Mouse (Mus musculus) midbrain, embryonic 14.5 days (tissue): ENCODE results near the gene Nhsl2. TPM values are rescaled to one million over a fixed set of nuclear protein-coding genes. Genes with fewer than 3 reads are reported as not detected.

Experiments
- ATAC-seq: fragments of 200-750 bp; cut with Nextera tagmentation; 2 replicates; pipeline ENCODE4 v1.8.0; 2017; ENCODE audit warnings: moderate number of reproducible peaks, moderate library complexity; ENCODE audit not compliant: low FRiP score, low TSS enrichment
- DNase-seq: peaks from one replicate; pipeline ENCODE4 v3.0.0-alpha.2; 2015
- H3K27ac ChIP-seq: fragments of 300-500 bp; sonication (generic); replicated peaks from 2 replicates; pipeline ENCODE4 v1.5.1; 2014; ENCODE audit warnings: mild to moderate bottlenecking, low read depth, low read length, moderate library complexity
- H3K27me3 ChIP-seq: fragments of 300-500 bp; sonication (generic); 2 replicates; pipeline ENCODE4 v1.6.1; 2014; ENCODE audit warnings: low read length, control low read depth, mixed read lengths; ENCODE audit not compliant: control insufficient read depth, insufficient read depth
- H3K36me3 ChIP-seq: fragments of 300-500 bp; sonication (generic); 2 replicates; pipeline ENCODE4 v1.6.1; 2014; ENCODE audit warnings: low read length, control low read depth; ENCODE audit not compliant: control insufficient read depth, insufficient read depth
- H3K4me1 ChIP-seq: fragments of 300-500 bp; sonication (generic); 2 replicates; pipeline ENCODE4 v1.6.1; 2014; ENCODE audit warnings: mild to moderate bottlenecking, antibody characterized with exemption, low read length, control low read depth; ENCODE audit not compliant: control insufficient read depth, insufficient read depth
- H3K4me2 ChIP-seq: fragments of 300-500 bp; sonication (generic); 2 replicates; pipeline ENCODE4 v1.6.1; 2014; ENCODE audit warnings: mild to moderate bottlenecking, low read length, moderate library complexity
- H3K4me3 ChIP-seq: fragments of 300-500 bp; sonication (generic); replicated peaks from 2 replicates; pipeline ENCODE4 v1.5.1; 2014; ENCODE audit warnings: low read depth, low read length
- H3K9ac ChIP-seq: fragments of 300-500 bp; sonication (generic); replicated peaks from 2 replicates; pipeline ENCODE4 v1.6.1; 2014; ENCODE audit warnings: mild to moderate bottlenecking, low read length, moderate library complexity
- H3K9me3 ChIP-seq: fragments of 300-500 bp; sonication (generic); 2 replicates; pipeline ENCODE4 v1.6.1; 2016; ENCODE audit warnings: low read length, control low read depth, mixed read lengths; ENCODE audit not compliant: control insufficient read depth
- WGBS: fragments of 180-500 bp; shearing (Covaris S2); extraction: QIAGEN DNeasy Blood & Tissue Kit; methylation state at CpG from one replicate; pipeline ENCODE4 v1.1.7; 2014; 5-methylcytosine and 5-hydroxymethylcytosine counted together
- polyA plus RNA-seq: library from polyadenylated mRNA; unstranded; fragments of >200 nt; fragmentation: Nextera tagmentation; extraction: Ambion mirVana; gene quantifications from 2 replicates; pipeline ENCODE4 v1.2.1, GENCODE M21; 2014

Nhsl2 gene
- polyA plus RNA-seq, 1 experiment from 2014 or later: 7.8 TPM

- 0 out of 2 replicates have a peak, but pooled peaks cover 4% of the 10 kb centered on the region for H3K27me3 ChIP-seq
- no peak overlapping the region for H3K9ac ChIP-seq
- no peaks in the 10 kb centered on the region for H3K9me3 ChIP-seq
- DNase-seq (no peak), ATAC-seq (no peak)
- WGBS: 95% methylated on average over 4 of the region's 4 CpGs
- no peak overlapping the region for H3K27ac ChIP-seq
- H3K36me3 ChIP-seq: no peaks in the 10 kb centered on the region
- H3K4me1 ChIP-seq: no peaks in the 10 kb centered on the region
- H3K4me2 ChIP-seq: no peak overlapping the region
- no peak overlapping the region for H3K4me3 ChIP-seq
These were observed 40.8 kb downstream of the Nhsl2 start for GRCm38 (mm10) chrX:101889813-101890469.

GRCm38 (mm10) chrX:101893796-101894195 lies 44.6 kb downstream of the Nhsl2 start:
- H3K4me3 ChIP-seq: no peak overlapping the region
- no peak for DNase-seq
- H3K27ac ChIP-seq: no peak overlapping the region
- no peak overlapping the region for H3K4me2 ChIP-seq
- no peak for ATAC-seq
- no peaks in the 10 kb centered on the region for H3K9me3 ChIP-seq
- H3K36me3 ChIP-seq: no peaks in the 10 kb centered on the region
- H3K4me1 ChIP-seq: no peaks in the 10 kb centered on the region
- H3K9ac ChIP-seq: no peak overlapping the region
- WGBS: 87% methylated on average over 7 of the region's 7 CpGs
- H3K27me3 ChIP-seq: 0 out of 2 replicates have a peak, but pooled peaks cover 4% of the 10 kb centered on the region

DNA sequence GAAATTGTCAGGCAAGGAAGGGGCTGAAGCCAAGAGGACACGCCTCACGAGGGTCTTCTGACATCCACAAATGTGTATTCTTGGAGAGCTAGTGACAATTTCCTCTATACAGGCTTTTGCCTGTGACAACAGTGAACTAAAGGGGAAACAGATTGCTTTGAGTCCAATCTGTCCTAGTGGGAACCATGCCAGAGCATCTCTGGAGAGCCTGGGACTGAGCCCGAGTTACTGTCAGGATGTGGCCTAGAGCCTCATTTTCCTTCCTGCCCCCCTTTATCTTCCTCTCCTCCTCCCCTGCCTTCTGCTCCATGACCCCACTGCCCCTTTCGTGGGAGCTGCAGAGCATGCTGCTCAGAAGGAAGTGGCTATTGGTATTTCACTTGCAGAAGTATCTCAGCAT lies 49.2 kb downstream of the Nhsl2 start:
- Histone ChIP-seq H3K9ac (no peak overlapping the region), H3K27me3 (0 out of 2 replicates have a peak, but pooled peaks cover 5% of the 10 kb centered on the region), H3K4me2 (no peak overlapping the region), H3K36me3 (no peaks in the 10 kb centered on the region), H3K4me3 (no peak overlapping the region), H3K4me1 (no peaks in the 10 kb centered on the region), H3K27ac (no peak overlapping the region), H3K9me3 (no peaks in the 10 kb centered on the region)
- ATAC-seq: no peak
- no peak for DNase-seq
- WGBS: 77% methylated on average over 4 of the region's 4 CpGs

- Histone ChIP-seq H3K4me2 (no peak overlapping the region), H3K9ac (no peak overlapping the region), H3K27me3 (0 out of 2 replicates have a peak, but pooled peaks cover 5% of the 10 kb centered on the region), H3K4me3 (no peak overlapping the region), H3K4me1 (no peaks in the 10 kb centered on the region), H3K36me3 (no peaks in the 10 kb centered on the region), H3K9me3 (no peaks in the 10 kb centered on the region), H3K27ac (no peak overlapping the region)
- WGBS: 77% methylated on average over 7 of the region's 7 CpGs
- DNase-seq (no peak), ATAC-seq (no peak)
These were observed 52.8 kb downstream of the Nhsl2 start for GRCm38 (mm10) chrX:101901806-101902490.

DNA sequence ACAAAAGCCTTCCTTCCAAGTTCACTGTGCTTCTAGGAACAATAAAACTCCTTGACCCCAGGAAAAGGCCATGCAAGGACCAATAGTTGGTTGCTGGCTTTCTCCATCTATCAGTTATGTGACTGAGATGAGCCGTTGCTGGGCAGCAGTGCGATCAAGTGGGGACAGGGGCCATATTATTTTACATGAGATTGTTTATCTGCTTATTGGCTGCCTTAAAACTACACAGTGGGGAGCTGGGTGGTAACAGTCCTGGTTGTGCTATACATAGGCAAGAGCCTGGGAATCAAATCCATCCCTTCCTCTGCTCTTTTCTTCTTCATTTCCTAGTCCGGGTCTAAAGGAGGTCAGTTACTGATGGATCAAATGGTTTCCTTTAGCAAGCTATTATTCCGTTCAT lies 53.4 kb downstream of the Nhsl2 start:
- Histone ChIP-seq H3K9me3 (no peaks in the 10 kb centered on the region), H3K27me3 (0 out of 2 replicates have a peak, but pooled peaks cover 5% of the 10 kb centered on the region), H3K36me3 (no peaks in the 10 kb centered on the region), H3K4me1 (no peaks in the 10 kb centered on the region), H3K4me3 (no peak overlapping the region), H3K4me2 (no peak overlapping the region), H3K9ac (no peak overlapping the region), H3K27ac (no peak overlapping the region)
- WGBS: 83% methylated on average over 4 of the region's 4 CpGs
- DNase-seq (no peak), ATAC-seq (no peak)

DNA sequence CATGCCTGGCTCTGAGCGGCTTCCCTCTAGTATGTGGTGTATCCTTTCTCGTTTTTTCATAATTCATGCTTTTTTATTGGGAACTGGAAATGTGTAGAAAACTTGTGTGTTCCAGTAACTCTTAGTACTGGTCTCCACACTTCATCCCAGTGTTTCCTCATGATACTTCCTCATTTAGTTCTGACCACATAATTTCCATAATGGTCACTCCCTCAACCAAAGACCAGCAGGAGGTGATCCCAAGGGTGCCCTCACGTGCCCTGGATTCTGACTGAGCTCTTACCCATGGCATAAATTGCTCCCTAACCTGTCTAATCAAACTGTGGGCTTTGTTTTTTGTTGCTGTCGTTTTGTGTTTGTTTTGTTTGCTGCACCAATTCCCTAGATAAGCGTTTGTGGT lies 58.1 kb downstream of the Nhsl2 start:
- H3K27me3 ChIP-seq: no peaks in the 10 kb centered on the region
- no peaks in the 10 kb centered on the region for H3K36me3 ChIP-seq
- DNase-seq (no peak), ATAC-seq (no peak)
- 78% methylated on average over 5 of the region's 5 CpGs for WGBS
- no peaks in the 10 kb centered on the region for H3K4me1 ChIP-seq
- H3K4me3 ChIP-seq: no peak overlapping the region
- no peak overlapping the region for H3K9ac ChIP-seq
- H3K4me2 ChIP-seq: no peak overlapping the region
- no peak overlapping the region for H3K27ac ChIP-seq
- H3K9me3 ChIP-seq: no peaks in the 10 kb centered on the region

DNA sequence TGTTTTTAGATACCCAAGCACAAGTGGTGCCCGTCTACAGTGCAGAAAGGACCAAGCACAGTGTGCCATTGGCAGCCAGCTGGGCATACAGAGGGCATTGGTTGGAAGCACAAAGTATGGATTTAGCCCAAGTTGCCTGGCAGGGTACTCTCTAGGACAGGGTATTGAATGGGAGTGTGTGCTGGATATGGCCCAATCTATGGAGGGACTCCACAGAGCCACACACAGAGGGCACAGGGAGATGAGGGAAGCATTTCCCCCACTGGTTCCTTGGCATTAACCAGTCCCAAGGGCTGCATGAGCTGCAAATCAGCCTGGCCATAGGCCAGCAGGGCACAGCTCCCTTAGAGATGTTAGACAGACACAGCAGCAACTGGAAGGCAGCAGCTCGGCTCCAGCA lies 79.9 kb downstream of the Nhsl2 start:
- no peak overlapping the region for H3K4me2 ChIP-seq
- H3K4me1 ChIP-seq: no peaks in the 10 kb centered on the region
- H3K27me3 ChIP-seq: no peaks in the 10 kb centered on the region
- H3K9me3 ChIP-seq: no peaks in the 10 kb centered on the region
- peak; percentile 19 for DNase-seq
- ATAC-seq: no peak
- WGBS: 71% methylated on average over 2 of the region's 2 CpGs
- H3K27ac ChIP-seq: no peak overlapping the region
- no peak overlapping the region for H3K4me3 ChIP-seq
- H3K36me3 ChIP-seq: no peaks in the 10 kb centered on the region
- H3K9ac ChIP-seq: no peak overlapping the region

DNA sequence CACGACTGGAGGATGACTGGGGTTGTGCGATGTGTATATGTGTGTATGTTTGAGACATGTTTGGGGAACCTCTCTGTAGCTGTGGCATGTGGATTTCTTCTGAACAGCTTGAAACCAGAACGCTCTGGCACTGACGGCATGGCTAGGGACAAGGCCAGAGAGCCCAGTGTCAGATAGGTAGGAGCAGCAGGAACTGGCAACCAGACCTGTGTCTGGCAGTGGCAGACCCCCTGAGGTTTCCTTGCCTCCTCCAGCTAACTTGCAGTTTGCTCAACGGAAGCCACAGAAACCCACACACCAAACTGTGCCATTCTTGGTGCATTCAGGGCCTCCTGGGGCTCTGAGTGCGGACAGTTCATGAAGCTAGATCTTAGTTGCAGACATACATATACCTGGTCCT lies 81.1 kb downstream of the Nhsl2 start:
- H3K4me3 ChIP-seq: no peak overlapping the region
- H3K9ac ChIP-seq: no peak overlapping the region
- H3K9me3 ChIP-seq: no peaks in the 10 kb centered on the region
- WGBS: 85% methylated on average over 6 of the region's 6 CpGs
- no peaks in the 10 kb centered on the region for H3K36me3 ChIP-seq
- DNase-seq (no peak), ATAC-seq (no peak)
- no peaks in the 10 kb centered on the region for H3K27me3 ChIP-seq
- no peak overlapping the region for H3K4me2 ChIP-seq
- no peak overlapping the region for H3K27ac ChIP-seq
- no peaks in the 10 kb centered on the region for H3K4me1 ChIP-seq

GRCm38 (mm10) chrX:101931016-101931415 lies 81.8 kb downstream of the Nhsl2 start:
- DNase-seq: no peak
- no peaks in the 10 kb centered on the region for H3K27me3 ChIP-seq
- no peak overlapping the region for H3K9ac ChIP-seq
- H3K4me2 ChIP-seq: no peak overlapping the region
- no peaks in the 10 kb centered on the region for H3K9me3 ChIP-seq
- no peaks in the 10 kb centered on the region for H3K36me3 ChIP-seq
- ATAC-seq: no peak
- no peaks in the 10 kb centered on the region for H3K4me1 ChIP-seq
- H3K4me3 ChIP-seq: no peak overlapping the region
- WGBS: 91% methylated on average over 5 of the region's 5 CpGs
- H3K27ac ChIP-seq: no peak overlapping the region
